Mouse (Mus musculus): ENCODE data around the gene 1810024B03Rik. TPM values are rescaled to one million over a fixed set of nuclear protein-coding genes. Genes with fewer than 3 reads are reported as not detected.
A peak's percentile ranks its signal among the peaks of the same experiment; 100 is the strongest.

The 1810024B03Rik gene
- total and polyA plus RNA-seq, 3 experiments = 1.5 to 1.9 TPM; not detected in 1

- no peak overlapping the region for H3K27ac ChIP-seq (ENCODE audit: control insufficient read depth, low read depth, low read length)
- H3K9ac ChIP-seq (ENCODE audit: control insufficient read depth, low read depth, low read length, poor library complexity, severe bottlenecking) = no peak overlapping the region
- H3K4me1 ChIP-seq (ENCODE audit: control insufficient read depth in 1 of 2, insufficient read depth in 2 of 2, low read length in 2 of 2) = no peaks in the 10 kb centered on the region
- H3K9me3 ChIP-seq (replicated peaks; ENCODE audit: insufficient read depth, low read length) = no peaks in the 10 kb centered on the region
- no peak overlapping the region for H3K4me3 ChIP-seq (ENCODE audit: control insufficient read depth in 1 of 2, insufficient read depth in 1 of 2, low read depth in 2 of 2, low read length in 2 of 2)
- no peak for DNase-seq (ENCODE audit: low read depth, low spot score)
- no peaks in the 10 kb centered on the region for H3K79me2 ChIP-seq (ENCODE audit: control insufficient read depth, insufficient read depth, low read length, poor library complexity)
- peaks cover 0 to 24% of the 10 kb centered on the region in 2 experiments; a peak in 2 of 4 replicates for H3K36me3 ChIP-seq (ENCODE audit: control insufficient read depth in 1 of 2, insufficient read depth in 2 of 2, low read length in 2 of 2)
- no peak for TF ChIP-seq CHD2 (IDR thresholded peaks at IDR 0.05; ENCODE audit: low read length)
- no peak for TF ChIP-seq TBP (IDR thresholded peaks at IDR 0.05; ENCODE audit: low read depth, low read length)
- no peak for TF ChIP-seq E2F4 (IDR thresholded peaks at IDR 0.05; ENCODE audit: borderline replicate concordance, low read depth, low read length)
- no peak for TF ChIP-seq UBTF (IDR thresholded peaks at IDR 0.05; ENCODE audit: borderline replicate concordance, insufficient read depth, low read depth, low read length)
- no peak for TF ChIP-seq TAL1 (IDR thresholded peaks at IDR 0.05; ENCODE audit: low read length)
- TF ChIP-seq RCOR1 (IDR thresholded peaks at IDR 0.05; ENCODE audit: low read depth, low read length) = no peak
- TF ChIP-seq BHLHE40 (IDR thresholded peaks at IDR 0.05; ENCODE audit: borderline replicate concordance, low read depth, low read length) = no peak
- no peak for TF ChIP-seq MYC (IDR thresholded peaks at IDR 0.05; ENCODE audit: low read depth, low read length)
- no peak for TF ChIP-seq POLR2A (IDR thresholded peaks at IDR 0.05; ENCODE audit: control insufficient read depth in 1 of 2, insufficient read depth in 1 of 2, low read depth in 1 of 2, low read length in 2 of 2, poor library complexity in 1 of 2)
- no peak for TF ChIP-seq USF1 (IDR thresholded peaks at IDR 0.05; ENCODE audit: low read depth, low read length)
- TF ChIP-seq USF2 (IDR thresholded peaks at IDR 0.05; ENCODE audit: borderline replicate concordance in 1 of 2, insufficient read depth in 1 of 2, low read depth in 1 of 2, low read length in 2 of 2) = no peak
- TF ChIP-seq NRF1 (IDR thresholded peaks at IDR 0.05; ENCODE audit: insufficient read depth, low read depth, low read length, poor library complexity, severe bottlenecking) = no peak
- TF ChIP-seq MAX (IDR thresholded peaks at IDR 0.05; ENCODE audit: low read length) = no peak
- H3K27me3 ChIP-seq (ENCODE audit: control insufficient read depth in 1 of 2, insufficient read depth in 2 of 2, low read length in 2 of 2) = no peaks in the 10 kb centered on the region
Measured at GRCm38 (mm10) chr2:127237897-127238610, 30.0 kb upstream of the 1810024B03Rik start.

DNA sequence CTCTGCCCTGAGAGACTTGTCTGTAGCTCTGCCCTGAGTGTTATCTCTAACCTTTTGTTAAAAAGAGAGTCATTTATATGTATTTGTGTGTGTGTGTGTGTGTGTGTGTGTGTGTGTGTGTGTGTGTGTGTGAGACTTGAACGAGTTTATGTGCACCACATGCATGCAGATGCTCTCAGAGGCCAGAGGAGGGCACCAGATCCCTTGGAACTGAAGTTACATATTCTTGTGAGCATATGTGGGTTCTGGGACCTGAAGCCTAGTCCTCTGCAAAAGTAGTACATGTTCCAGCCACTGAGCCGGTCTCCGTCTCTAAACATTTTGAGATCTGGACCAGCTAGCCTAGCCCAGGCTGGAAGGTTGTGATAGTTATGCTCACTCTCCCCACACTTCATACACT lies 17.2 kb upstream of the 1810024B03Rik start:
- H3K27ac ChIP-seq (ENCODE audit: control insufficient read depth, low read depth, low read length) = no peak overlapping the region
- H3K27me3 ChIP-seq (ENCODE audit: control insufficient read depth in 1 of 2, insufficient read depth in 2 of 2, low read length in 2 of 2) = no peaks in the 10 kb centered on the region
- peaks cover 0 to 53% of the 10 kb centered on the region in 2 experiments; a peak in 2 of 4 replicates for H3K36me3 ChIP-seq (ENCODE audit: control insufficient read depth in 1 of 2, insufficient read depth in 2 of 2, low read length in 2 of 2)
- no peaks in the 10 kb centered on the region for H3K4me1 ChIP-seq (ENCODE audit: control insufficient read depth in 1 of 2, insufficient read depth in 2 of 2, low read length in 2 of 2)
- TF ChIP-seq GATA1 (IDR thresholded peaks at IDR 0.05; ENCODE audit: low read depth, low read length) (no peak), RAD21 (IDR thresholded peaks at IDR 0.05; ENCODE audit: low read depth, low read length) (peak; percentile 5), CTCF (IDR thresholded peaks at IDR 0.05 in 2 of 3, conservative IDR thresholded peaks at IDR 0.05 in 1 of 3; ENCODE audit: control insufficient read depth in 1 of 3, insufficient read depth in 1 of 3, low read depth in 2 of 3, low read length in 3 of 3, poor library complexity in 1 of 3, severe bottlenecking in 1 of 3) (peak; percentile 11 to 41 (median 37); a peak in 4 of 6 replicates)
- no peaks in the 10 kb centered on the region for H3K79me2 ChIP-seq (ENCODE audit: control insufficient read depth, insufficient read depth, low read length, poor library complexity)
- no peak overlapping the region for H3K4me3 ChIP-seq (ENCODE audit: control insufficient read depth in 1 of 2, insufficient read depth in 1 of 2, low read depth in 2 of 2, low read length in 2 of 2)
- H3K9me3 ChIP-seq (replicated peaks; ENCODE audit: insufficient read depth, low read length) = no peaks in the 10 kb centered on the region
- no peak overlapping the region for H3K9ac ChIP-seq (ENCODE audit: control insufficient read depth, low read depth, low read length, poor library complexity, severe bottlenecking)
- DNase-seq (ENCODE audit: low read depth, low spot score) = peak; percentile 38
